Mouse (Mus musculus): ENCODE results near the gene Golim4. TPM values are rescaled to one million over a fixed set of nuclear protein-coding genes. Genes with fewer than 3 reads are reported as not detected.
"Not testable (repeated sequence)": the region's sequence is repeated elsewhere in the genome, so short reads cannot be mapped to it uniquely, and the experiment has no call there.

Gene Golim4
- 10 to 100 TPM; 20.9 to 21.9 TPM for total RNA-seq (2021)

GRCm38 (mm10) chr3:75956551-75957302, at the start of gene Golim4:
TSS of gene Golim4 (minus strand) at chr3:75956949.
- DNase-seq (ENCODE audit: extremely low spot score in 1 of 2, low spot score in 1 of 2), result peak; percentile 79 to 81

DNA sequence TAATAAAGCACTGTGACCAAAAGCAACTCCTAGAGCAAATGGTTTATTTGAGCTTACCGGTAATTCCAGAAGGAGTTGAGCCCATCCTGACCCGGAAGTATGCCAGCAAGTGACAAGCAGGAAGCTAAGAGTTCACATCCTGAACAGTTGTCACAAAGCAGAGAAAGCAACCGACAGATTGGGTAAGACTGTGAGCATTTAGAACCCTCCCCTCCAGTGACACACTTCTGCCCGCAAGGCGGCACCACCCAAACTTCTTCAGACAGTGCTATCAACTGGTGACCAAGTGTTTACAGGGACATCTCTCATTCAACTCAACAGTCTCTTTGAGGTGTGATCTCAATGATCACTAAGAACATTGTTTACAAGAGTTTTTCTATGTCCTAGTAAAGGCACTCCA, 48.9 kb upstream of the Golim4 start:
- DNase-seq (ENCODE audit: extremely low spot score in 1 of 2, low spot score in 1 of 2), result no peak

DNA sequence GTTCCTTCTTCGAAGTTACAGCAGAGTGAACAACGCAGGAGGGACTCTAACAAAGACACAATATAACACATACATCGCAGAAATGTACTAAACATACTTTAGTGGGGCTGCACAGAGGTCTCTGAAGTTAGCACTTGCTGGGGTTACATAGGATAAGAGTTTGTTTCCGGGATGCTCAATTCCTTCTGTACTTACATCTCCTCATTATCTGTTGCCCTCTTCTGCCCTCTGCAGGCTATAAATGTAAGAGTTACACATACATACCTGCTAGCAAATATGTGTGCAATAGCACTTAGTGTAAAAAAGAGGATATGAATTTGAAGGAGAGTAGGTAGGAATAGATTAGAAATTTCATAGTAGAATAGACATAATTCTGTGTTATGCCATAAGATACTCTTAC, 44.4 kb upstream of the Golim4 start:
- DNase-seq (ENCODE audit: extremely low spot score in 1 of 2, low spot score in 1 of 2), result peak in 1 of 2 experiments; percentile 32

- DNase-seq (ENCODE audit: extremely low spot score in 1 of 2, low spot score in 1 of 2), result no peak
Observed at GRCm38 (mm10) chr3:76000481-76000880, 43.7 kb upstream of the Golim4 start.

- DNase-seq (ENCODE audit: extremely low spot score in 1 of 2, low spot score in 1 of 2), result not testable (repeated sequence)
Observed at GRCm38 (mm10) chr3:75981031-75981750, 24.4 kb upstream of the Golim4 start.

DNA sequence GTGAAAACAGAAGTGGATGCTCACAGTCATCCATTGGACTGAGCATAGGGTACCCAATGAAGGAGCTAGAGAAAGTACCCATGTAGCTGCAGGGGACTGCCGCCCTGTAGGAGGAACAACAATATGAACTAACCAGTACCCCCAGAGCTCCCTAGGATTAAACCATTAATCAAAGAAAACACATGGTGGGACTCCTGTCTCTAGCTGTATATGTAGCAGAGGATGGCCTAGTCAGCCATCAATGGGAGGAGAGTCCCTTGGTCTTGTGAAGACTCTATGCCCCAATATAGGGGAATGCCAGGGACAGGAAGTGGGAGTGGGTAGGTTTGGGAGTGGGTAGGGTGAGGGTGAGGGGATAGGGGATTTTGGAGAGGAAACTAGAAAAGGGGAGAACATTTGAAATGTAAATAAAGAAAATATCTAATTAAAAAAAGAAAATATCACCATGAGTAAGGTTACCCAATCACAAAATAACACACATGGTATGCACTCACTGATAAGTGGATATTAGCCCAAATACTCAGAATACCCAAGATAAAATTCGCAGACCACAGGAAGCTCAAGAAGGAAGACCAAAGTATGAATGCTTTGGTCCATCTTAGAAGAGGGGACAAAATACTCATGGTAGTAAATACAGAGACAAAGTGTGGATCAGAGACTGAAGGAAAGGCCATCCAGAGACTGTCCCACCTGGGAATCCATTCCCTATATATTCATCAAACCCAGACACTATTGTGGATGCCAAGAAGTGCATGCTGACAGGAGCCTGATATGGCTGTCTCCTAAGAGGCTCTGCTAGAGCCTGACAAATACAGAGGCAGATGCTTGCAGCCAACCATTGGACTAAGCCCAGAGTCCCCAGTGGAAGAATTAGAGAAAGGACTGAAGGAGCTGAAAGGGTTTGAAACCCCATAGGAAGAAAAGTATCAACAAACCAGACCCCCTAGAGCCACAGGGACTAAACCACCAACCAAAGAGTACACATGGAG, 6.3 kb upstream of the Golim4 start:
- not testable (repeated sequence) for DNase-seq (ENCODE audit: extremely low spot score in 1 of 2, low spot score in 1 of 2)

DNA sequence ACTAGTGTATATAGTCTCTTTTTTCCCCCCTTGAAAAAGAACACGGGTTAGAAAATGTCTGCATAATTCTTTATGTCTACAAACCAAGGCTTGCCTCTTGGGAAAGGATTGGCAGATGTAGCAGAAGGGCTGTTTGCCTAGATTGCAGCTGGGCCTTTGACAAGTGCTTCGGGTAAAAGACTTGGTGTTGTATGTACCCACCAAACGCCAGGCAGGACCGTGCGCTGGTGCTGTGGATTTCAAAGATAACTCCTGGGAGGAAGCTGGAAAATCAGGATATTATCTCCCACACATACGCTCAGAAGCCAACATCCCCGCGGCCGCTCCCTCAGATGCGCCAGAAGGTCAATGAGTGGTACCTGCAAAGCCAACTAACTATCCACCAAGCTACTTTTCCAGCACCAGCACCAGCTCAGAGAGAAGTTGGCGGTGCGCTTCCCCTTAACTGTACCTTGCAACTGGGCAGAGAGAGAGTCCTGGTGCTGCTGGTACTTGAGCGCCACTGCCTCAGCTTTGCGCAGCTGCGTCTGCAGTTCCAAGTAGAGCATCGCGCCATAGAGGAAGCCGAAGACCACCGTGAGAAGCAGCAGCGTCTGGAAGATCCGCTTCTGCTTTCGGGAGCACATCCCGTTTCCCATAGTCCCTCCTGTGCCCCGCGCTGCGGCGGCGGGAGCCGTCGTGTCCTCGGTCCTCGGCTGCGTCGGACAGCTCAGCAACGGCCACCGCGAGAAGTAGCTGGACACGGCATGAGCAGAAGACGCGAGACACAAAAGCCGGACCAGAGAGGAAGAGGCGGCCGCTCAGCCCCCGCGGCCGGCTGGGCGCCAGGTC, 873 bp downstream of the Golim4 start:
- peak; percentile 25 to 35 for DNase-seq (ENCODE audit: extremely low spot score in 1 of 2, low spot score in 1 of 2)

GRCm38 (mm10) chr3:75954185-75954584, 2.6 kb downstream of the Golim4 start:
- DNase-seq (ENCODE audit: extremely low spot score in 1 of 2, low spot score in 1 of 2), result no peak

GRCm38 (mm10) chr3:75952328-75953060, 4.3 kb downstream of the Golim4 start:
- DNase-seq (ENCODE audit: extremely low spot score in 1 of 2, low spot score in 1 of 2), result no peak

DNA sequence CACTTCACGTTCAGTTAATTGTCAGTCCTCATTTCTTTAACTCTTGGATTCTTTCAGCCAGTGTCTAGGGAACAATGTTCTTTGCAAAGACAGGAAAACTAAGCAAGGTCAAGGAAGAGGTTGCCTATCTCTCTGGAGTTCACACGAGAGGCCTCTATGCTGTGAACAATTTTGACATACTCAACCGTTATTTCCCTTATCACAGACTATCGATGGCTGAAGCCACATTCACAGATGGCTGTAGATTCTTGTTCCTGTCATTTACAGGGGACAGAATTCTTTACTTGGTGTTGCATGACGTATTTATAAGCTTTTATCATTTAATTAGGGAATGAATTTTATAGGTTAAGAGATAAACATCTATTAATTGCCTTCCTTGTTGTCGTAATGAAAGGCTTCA, 5.9 kb downstream of the Golim4 start:
- no peak for DNase-seq (ENCODE audit: extremely low spot score in 1 of 2, low spot score in 1 of 2)

DNA sequence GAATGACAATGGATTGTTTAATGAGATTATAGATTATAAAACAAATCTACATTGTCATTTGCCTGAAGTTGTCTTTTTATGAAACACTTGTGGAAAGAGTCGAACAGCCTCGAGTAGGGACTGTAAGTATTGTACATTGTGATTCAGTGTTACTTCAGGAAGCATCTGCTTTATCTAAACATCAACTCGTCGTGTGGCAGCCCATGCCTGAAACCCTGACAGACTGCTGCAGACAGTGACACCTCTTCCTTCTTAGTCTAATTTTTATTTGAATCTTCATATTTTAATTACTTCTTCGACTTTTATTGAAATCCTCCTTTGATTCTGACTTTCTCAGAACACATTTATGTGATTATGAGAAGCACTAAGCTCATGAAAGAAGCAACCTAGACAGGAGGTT, 7.4 kb downstream of the Golim4 start:
- no peak for DNase-seq (ENCODE audit: extremely low spot score in 1 of 2, low spot score in 1 of 2)

GRCm38 (mm10) chr3:75948541-75949095, 8.1 kb downstream of the Golim4 start:
- no peak for DNase-seq (ENCODE audit: extremely low spot score in 1 of 2, low spot score in 1 of 2)

DNA sequence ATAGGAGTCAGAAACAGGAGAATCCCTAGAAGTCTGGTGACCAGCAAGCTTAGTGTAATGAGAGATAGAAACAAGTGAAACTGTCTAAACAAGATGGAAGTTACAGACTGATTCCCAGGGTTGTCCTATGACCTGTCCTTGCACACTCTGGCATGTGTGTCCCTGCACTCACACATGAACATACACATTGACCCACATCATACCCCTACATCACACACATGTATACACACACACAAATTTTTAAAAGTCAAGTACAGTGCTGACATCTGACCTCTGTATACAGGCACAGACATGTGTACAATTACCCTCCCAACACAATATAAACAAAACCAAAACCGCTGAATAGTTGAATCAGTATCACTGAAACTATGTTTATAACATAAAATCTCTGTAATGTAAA, 8.7 kb downstream of the Golim4 start:
- DNase-seq (ENCODE audit: extremely low spot score in 1 of 2, low spot score in 1 of 2), result no peak

- peak in 1 of 2 experiments; percentile 22 for DNase-seq (ENCODE audit: extremely low spot score in 1 of 2, low spot score in 1 of 2)
Observed at GRCm38 (mm10) chr3:75942303-75943060, 14.3 kb downstream of the Golim4 start.

GRCm38 (mm10) chr3:75941864-75942263, 14.9 kb downstream of the Golim4 start:
- DNase-seq (ENCODE audit: extremely low spot score in 1 of 2, low spot score in 1 of 2), result no peak

GRCm38 (mm10) chr3:75936152-75936551, 20.6 kb downstream of the Golim4 start:
- no peak for DNase-seq (ENCODE audit: extremely low spot score in 1 of 2, low spot score in 1 of 2)

DNA sequence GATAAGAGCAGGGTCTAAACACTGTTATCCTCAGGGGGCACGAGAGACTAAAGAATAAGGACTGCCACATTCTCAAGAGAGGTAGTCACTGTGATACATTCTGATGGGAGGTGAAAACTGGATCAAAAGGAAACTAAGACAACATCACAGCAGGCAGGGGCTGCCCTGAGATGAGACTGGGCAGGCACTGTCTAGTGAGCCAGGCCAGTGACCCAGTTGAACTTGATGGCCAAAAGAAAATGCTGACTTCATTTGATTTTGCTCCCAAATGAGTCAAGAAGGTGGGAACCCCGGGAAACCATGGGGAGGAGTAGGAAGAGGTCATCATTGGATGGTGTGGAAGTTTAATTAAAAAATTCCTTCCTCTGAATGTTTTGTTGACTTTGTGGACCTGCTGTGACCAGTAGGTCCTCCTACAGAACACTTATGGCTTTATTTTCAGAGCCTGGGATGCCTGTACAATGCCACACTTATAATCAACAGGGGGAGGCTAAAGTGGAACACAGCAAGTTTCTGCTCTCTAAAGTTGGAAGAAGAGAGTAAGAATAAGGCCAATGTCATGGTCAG, 26.0 kb downstream of the Golim4 start:
- no peak for DNase-seq (ENCODE audit: extremely low spot score in 1 of 2, low spot score in 1 of 2)

Data from layer of hippocampus, postnatal 25 days (tissue).